Mouse (Mus musculus): ENCODE data around the gene Lpin3.

Lpin3 gene

DNA sequence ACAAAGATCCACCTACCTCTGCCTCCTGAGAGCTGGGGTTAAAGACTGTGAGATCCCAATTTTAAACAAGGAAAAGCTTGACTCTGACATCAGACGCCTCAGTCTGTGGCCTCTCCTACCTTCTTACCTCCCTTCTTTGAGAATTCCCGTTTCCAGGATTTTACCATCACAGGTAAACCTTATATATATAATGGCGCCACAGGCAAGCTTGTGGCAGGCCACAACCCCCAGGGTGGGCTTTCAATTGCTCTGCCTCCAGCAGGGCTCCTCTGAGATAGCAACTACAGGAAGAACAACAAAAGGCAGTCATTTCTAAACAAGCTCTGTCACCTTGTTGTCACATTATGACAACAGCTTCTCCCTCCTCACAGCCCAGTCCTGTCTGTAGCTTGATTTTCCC lies 5.8 kb downstream of the Lpin3 start:
- DNase-seq (ENCODE audit: extremely low spot score, low read depth, low spot score) = no peak

DNA sequence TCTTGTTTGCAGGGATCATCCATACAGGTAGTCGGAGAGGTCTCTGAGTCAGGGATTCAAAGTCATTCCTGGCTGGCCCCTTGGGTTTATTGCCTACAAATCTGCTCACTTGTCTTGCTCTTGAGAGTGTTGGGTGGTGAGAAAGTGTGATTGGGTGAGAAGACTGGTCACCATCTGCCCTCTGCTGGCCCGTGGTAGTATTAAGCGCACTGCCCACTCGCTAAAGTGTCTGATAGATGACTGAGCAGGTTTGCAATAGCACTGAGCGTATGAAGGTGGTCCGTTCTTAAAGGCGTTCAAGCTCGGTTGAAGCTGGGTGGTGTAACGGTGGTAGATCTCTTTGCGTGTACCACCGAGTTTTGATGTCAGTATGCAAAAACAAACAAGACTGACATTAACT lies 6.8 kb downstream of the Lpin3 start:
- peak; percentile 82 for DNase-seq (ENCODE audit: extremely low spot score, low read depth, low spot score)

DNA sequence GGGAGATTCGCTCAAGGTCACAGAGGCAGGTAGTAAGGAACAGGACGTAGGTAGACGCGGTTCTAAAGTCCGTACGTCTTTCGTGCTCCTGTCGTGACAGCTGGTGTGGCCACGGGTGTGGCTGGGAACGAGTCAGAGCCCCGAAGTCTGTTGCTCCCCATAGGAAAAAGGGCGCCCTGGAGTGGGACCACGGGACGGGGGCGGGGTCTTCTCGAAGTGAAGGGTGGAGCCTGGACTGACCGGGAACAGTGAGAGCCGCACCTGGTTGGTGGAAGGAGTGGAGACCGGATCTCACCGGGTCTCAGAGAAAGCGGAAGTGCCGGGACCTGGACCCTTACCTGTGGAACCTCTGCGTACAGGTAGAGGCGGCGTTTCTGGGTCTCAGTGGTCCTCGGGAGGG lies 7.4 kb downstream of the Lpin3 start:
- DNase-seq (ENCODE audit: extremely low spot score, low read depth, low spot score) = no peak

DNA sequence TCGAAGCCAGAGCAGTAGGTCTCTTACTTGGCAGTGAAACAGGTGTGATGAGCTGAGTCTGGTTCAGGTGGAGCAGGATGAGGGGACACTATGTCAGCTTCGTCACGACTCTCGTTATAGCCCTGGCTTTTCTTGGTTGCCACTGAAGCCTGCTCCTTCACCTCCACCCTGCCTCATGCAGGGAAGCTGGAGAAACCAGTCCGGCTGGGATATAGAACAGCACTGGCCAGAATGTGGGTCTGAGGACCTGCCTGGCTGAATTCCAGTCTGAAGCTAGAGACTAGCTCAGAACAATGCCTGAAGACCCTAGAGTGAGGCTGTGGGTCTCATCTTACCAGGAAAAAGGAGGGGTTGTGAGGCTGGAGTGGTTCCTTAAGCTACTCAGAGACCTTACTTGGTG lies 10.6 kb downstream of the Lpin3 start:
- no peak for DNase-seq (ENCODE audit: extremely low spot score, low read depth, low spot score)

DNA sequence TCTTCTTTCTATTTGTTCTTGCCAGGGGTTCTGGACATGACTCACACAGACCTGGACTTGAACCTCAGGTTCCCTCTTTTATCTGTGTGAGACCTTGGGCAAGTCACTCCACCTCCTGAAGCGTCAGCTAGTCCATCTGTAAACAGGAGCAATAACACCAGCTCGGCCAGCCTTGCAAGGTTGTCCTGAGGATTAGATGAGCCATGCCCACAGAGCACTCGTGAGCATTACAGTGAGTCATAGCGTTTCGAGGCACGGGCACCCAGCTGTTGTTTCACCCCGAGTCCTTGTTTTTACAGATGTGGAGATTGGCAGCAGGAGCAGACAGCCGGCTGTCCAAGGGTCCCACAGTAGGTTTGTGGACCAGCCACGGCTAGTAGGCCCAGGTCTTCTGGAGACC lies 11.2 kb downstream of the Lpin3 start:
- DNase-seq (ENCODE audit: extremely low spot score, low read depth, low spot score) = no peak

DNA sequence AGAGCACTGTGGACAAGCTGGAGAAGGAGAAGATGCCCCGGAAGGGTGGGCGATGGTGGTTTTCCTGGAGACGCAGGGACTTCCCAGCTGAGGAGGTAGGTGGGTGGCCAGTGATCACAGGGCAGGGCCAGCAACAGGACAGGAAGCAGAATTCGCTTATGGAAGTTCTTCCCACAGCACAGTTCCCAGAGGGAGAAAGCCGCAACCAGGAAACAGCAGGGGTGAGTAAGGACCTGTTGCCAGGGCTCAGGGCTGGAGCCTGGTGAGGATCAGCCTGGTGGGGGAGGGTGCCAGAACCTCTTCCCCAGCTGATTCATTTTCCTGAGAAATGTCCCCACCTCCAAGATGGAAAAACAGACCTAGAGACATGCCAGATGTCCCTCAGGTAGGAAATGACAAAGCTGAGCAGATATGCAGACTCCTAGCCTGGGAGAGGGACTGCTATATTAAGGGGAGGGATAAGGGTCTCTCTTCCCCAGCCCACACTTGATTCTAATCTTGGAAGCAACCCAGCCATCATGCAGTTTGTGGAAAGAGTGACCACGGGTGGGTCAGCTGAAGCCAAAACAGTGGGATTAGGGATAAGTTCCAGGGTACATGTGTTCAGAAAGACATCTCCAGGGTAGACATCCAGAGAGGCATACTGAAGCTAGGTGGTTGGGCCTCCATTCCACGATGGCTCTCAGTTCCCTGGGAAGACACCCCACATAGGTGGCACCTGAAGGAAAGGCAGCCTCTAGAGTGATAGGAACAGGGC lies 21.4 kb downstream of the Lpin3 start:
- no peak for DNase-seq (ENCODE audit: extremely low spot score, low read depth, low spot score)

DNA sequence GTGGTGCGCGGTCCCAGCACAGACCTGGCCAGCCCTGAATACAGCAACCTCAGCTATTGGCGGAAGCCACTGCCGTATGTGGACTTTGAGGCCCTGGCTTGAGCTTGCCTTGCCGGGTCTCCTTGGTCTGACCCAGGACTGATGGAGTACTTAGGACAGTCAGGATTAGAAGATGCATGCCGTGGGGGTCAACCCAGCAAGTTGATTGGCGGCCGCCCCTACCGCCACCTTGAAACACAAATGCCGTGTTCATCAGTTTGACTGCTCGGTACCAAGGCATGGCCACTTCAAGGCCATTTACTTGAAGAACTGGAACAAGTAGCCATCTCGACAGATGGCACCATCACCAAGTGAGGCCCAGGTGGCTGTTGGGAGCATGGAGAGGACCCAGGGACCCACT lies 24.8 kb downstream of the Lpin3 start:
- DNase-seq (ENCODE audit: extremely low spot score, low read depth, low spot score) = no peak

DNA sequence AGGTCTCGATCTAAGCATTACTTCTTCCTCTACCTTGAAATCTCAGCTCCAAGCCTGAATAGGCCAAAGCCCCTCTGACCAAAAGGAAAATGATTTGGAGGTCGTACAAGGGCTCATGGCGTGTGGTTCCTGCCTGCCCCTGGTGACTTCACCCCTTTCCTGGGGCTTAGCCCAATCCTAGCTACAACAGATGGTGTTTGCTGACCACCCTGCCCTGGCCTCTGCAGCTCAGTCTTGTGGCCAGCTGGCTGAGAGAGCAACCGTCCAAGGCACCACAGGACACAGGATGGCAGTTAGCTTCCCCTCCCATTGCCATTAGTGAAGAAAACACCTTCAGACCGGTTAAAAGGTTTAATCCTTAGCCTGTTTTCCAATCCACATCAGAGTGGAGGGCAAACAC lies 25.6 kb downstream of the Lpin3 start:
- DNase-seq (ENCODE audit: extremely low spot score, low read depth, low spot score) = no peak

DNA sequence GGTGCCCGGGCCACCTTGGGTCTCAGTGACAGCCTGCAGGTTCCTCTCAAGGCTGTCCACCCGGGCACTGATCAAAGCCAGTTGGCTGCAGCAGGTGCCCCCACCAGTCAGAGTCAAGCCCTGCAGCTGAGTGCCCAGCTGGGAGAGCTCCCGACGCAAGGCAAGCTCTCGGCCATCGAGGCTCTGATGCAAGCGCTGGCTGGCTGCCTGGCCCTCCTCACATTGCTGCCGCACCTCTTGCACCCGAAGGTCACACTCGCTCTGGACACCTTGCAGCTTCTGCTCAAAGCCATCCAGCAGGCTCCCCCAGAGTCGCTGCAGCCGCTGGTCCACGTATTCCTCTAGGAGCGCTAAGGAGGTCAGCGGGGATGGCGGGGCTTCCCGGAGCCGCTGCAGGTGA lies 28.1 kb downstream of the Lpin3 start:
- no peak for DNase-seq (ENCODE audit: extremely low spot score, low read depth, low spot score)

DNA sequence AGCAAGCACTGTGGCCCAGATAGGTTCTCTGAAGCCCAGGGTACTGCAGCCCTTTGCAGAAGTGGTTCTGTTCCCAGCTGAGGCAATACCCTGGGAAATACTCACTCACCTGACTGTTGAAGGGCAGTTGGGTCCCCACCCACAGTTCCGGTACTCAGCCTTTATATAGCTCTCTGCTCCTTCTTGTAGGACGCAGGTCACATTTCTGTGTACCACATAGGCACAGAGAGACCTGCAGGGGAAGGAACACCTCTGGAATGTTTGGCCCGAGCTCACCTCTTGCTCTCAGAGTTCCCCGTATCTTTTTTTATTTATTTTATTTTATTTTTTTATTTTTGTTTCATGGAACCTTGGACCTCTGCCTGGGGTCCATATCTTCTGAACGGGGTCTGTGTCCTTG lies 30.2 kb downstream of the Lpin3 start:
- DNase-seq (ENCODE audit: extremely low spot score, low read depth, low spot score) = no peak

DNA sequence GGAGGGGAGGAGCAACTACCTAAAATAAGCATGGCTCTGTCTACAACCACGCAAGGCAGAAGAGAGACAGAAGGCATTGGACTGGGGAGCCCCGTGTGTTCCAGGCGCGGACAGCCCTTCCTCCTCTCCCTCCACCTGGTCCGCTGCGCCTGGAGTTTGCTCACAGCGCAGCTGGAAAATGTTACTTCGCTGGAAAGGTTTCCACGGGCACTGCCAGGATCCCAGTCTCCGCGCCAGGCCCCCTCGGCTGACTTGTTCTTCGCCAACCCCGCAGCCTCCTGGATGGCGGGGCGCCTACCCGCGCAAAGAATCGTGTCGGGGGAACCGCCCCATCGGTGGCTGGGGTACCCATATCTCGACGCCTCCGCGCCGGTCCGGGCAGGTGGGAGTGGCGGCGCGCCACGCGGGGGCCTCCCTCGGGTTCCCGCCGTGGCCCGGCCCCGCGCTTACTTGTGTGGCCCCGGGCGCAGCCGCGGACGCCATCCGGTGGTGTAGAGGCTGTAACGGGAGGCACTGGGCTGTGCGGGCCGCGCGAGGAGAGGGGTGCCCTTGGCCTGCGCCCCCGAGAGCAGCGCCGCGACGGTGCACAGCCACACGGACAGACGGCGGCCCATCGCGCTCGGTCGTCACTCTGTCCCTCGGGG lies 31.2 kb downstream of the Lpin3 start:
- DNase-seq (ENCODE audit: extremely low spot score, low read depth, low spot score) = no peak

DNA sequence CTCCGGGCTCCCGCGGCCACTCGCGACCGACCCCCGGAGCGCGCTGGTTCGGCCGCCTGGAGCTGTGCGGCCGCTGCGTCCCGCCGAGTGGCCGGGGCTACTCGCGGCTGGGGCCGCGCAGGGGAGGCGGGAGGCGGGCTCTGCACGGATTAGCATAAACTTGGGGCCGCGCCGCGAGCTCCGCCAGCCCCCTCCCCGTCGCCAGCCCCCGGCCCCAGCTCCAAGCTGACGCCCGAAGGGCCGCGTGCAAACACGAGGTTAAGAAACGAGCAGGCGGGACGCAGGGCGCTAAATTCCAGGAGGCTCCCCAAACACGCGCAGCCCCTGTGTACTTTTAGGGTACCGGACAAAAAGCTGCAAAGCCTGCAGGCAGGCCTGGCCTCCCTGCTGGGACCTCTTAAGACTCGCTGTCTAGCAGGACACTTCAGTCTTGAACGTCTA lies 31.8 kb downstream of the Lpin3 start, which contains the start of gene Emilin3:
Gene Emilin3, minus strand, starts transcription at position 98 of the 441 bp plus-strand sequence.
- no peak for DNase-seq (ENCODE audit: extremely low spot score, low read depth, low spot score)

DNA sequence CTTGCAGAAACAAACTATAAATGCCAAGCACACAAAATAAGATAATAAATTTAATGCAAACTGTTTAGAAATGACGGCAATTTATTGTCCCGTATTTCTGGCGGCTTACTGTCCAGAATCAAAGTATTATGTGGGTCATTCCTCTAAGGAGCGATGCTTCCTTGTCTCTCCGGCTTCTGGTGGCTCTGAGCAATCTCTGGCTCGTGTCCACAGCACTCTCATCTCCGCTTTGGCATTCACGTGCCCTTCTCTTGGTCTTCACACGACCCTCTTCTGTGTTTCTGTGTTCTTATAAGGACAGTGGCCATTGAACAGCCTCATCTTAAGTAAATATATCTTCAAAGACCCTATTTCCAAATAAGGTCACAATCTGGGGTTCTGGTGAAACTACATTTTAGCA lies 34.2 kb downstream of the Lpin3 start:
- no peak for DNase-seq (ENCODE audit: extremely low spot score, low read depth, low spot score)

DNA sequence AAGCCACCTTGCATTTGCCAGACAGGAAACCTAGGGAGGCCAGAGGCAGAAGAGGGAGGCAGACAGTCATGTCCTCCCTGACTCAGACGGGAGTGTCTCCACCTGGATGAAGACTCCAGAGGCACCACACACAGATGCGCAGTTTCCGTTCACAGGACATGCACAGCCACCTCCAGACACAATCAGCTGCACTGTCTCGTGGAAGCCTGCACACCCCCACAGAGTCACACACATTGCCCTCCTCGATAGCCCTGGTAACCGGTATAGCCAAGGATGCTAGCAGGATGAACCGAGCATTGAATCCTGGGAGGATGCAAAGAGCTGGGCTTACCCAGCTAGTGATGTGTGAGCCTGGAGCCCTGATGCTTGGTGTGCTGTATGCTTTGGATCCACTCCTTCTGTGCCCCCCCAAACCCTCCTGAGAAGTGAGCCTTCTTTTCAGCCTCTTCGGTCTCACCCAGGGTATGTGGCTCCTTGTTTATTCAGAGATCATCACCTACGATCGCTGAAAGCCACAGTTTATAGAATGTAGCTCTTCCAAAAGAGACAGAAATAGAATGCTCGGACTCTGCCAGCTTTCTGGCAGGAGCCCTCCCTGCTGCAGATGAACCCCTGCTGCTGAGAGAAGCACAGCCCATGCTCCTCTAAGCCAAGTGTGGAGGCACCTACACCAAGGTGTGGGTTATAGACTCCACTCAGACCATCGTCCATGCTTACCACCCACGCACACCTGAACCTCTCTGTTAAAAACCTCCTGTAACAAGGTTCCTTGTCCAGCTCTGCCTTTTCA lies 35.5 kb downstream of the Lpin3 start:
- DNase-seq (ENCODE audit: extremely low spot score, low read depth, low spot score) = no peak

DNA sequence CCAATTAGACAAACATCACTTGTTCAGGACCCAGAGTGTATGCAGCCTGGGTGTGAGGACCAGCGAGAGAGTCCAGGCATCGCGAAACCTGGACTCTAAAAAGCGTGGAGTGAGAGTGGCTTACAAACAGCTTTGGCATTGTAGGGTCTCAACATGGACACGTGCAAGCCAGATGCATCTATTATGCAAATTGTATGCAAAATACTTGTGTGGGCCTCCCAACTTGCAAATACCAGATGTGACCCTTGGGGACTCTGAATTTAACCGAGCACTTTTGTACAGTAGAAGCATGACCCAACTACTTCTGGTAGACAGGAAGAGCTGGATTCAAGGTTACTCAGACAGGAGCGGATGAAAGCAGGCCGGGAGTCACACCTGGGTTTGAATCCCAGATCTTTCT lies 36.2 kb downstream of the Lpin3 start:
- DNase-seq (ENCODE audit: extremely low spot score, low read depth, low spot score) = no peak

DNA sequence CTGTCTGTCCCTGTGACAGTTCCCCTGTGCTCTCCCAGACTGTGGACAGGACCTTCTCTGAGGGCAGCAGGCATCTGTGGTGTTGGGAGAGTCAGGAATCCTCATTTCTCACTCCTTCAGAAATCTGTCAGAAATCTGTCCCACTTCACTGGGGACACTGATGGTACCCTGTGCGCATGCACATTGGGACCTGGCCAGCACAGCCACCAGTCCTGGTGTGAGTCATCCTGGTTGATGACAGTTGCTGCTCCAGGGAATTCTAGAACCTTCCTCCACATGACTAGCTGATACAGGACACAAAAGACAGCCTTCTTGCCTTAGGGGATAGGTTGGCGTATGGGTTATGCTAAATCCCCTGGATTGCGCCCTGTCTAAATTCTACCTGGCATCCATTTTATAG lies 36.8 kb downstream of the Lpin3 start:
- no peak for DNase-seq (ENCODE audit: extremely low spot score, low read depth, low spot score)

DNA sequence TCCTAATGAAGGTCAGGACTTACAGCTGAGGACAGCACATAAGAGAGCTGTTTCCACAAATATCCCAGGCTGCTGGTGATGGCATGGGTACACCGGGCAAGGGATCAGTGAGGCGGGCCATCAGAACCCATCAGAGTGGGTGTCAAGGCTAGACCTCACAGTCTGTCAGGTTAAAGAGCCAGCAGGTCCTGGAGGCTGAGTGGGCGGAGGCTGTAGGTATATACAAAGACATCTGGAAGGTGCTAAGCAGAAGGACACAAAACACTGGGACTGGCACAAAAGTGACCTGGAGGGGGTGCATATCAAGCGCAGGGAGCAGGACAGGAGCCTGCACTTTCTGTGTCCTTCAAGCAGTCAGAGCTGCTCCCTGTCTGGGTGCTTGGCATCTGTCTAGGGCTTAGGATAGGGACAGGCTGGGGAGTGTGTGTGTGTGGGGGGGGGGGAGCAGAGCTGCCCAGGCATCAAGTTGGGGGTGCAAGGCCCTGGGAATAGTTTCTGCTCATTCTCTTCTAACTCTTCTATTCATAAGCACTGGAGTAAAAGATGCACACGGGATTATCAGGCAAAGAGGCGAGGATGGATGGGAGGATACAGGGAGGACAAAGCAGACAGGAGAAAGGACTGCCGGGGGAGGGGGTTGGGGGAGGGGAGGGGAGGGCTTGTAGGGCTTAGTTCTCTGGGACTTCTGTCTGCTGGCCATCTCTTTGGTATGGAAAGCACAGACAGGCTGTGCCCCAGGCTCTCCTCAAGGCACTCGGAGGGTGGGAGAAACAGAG lies 37.9 kb downstream of the Lpin3 start:
- no peak for DNase-seq (ENCODE audit: extremely low spot score, low read depth, low spot score)

DNA sequence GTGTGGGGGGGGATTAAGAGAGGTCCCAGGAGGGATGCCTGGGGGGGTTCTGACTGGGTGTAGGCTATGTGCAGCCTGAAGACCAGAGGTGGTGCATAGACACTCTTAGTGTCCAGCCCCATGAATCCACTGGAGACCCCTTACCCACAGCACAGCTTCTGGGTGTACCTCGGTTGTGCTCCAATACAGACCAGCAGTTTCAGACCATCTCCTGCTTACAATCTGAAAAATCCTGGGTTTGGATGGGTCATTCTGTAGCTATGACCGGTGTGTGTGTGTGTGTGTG lies 38.4 kb downstream of the Lpin3 start:
- no peak for DNase-seq (ENCODE audit: extremely low spot score, low read depth, low spot score)

DNA sequence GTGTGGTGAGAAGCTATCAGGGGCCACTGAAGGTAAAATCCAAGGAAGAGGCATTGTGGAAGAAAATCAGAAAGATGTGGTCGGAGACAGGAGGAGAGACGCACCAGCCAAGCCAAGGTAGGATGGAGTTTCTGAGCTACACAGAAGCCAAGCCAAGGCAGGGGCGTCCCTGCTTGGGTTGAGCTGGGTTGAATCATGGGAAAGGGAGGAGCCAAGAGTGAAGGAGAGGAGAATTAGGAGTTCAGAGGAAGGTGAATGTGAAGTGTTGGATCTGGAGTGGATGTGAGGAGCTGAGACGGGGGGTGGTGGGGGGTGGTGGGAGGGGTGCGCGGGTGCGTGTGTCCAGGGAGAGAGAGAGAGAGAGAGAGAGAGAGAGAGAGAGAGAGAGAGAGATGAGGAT lies 40.8 kb downstream of the Lpin3 start:
- no peak for DNase-seq (ENCODE audit: extremely low spot score, low read depth, low spot score)

DNA sequence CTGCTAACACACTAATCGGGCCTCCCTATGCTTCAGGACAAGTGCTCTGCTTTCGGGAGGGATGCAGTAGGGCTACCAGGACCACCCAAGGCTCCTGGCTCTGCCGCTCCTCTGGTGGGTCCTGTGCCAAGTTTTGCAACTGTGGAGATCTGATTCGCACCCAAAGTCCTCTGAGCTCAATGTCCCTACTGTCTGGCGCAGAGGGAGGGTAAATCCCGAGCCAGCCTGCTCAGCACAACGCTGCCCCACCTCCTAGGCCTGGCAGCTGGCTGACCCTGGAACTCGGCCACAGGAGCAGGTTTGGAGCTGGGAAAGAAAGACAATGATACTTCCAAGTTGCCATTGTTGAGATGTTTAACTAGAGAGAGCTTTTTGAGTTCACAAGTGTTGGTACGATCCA lies 44.7 kb downstream of the Lpin3 start:
- no peak for DNase-seq (ENCODE audit: extremely low spot score, low read depth, low spot score)

DNA sequence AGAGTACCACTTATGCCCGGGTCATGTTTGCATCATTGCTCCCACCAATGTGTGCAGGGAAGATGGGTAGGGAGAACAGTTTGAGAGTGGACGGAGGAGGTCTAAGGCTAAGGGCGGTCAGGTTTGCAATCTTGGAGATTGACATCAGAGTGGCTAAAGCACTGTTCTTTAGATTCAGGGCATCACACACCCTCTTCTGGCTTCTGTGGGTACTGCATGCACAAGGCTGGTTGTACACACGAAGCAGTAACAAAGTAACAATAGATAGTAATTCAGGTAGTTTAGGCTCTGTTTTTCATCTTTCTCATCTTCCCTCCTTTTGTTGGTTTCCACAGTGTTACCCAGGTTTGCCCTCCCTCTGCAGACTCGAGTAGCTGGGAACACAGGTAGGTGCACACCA lies 50.9 kb downstream of the Lpin3 start:
- no peak for DNase-seq (ENCODE audit: extremely low spot score, low read depth, low spot score)

All from hindlimb bud, embryonic 11.5 days (tissue).